Mouse (Mus musculus) limb, embryonic 15.5 days (tissue): ENCODE data around the gene Tas2r135. TPM values are rescaled to one million over a fixed set of nuclear protein-coding genes. Genes with fewer than 3 reads are reported as not detected.

Experiments used
- ATAC-seq: fragments of 200-750 bp; cut with Nextera tagmentation; 2 replicates; pipeline ENCODE4 v1.8.0; 2017; ENCODE audit warnings: low read depth, moderate TSS enrichment; ENCODE audit not compliant: insufficient number of reproducible peaks, low FRiP score, low TSS enrichment
- H3K27ac ChIP-seq: fragments of 300-500 bp; sonication (generic); 2 replicates; pipeline ENCODE4 v1.5.1; 2015; ENCODE audit warnings: moderate library complexity, mild to moderate bottlenecking, inconsistent platforms
- H3K27me3 ChIP-seq: fragments of 300-500 bp; sonication (generic); 2 replicates; pipeline ENCODE4 v1.6.1; 2015; ENCODE audit warnings: inconsistent platforms
- H3K36me3 ChIP-seq: fragments of 300-500 bp; sonication (generic); 2 replicates; pipeline ENCODE4 v1.6.1; 2015; ENCODE audit warnings: inconsistent platforms
- H3K4me1 ChIP-seq: fragments of 300-500 bp; sonication (generic); 2 replicates; pipeline ENCODE4 v1.6.1; 2015; ENCODE audit warnings: inconsistent platforms
- H3K4me2 ChIP-seq: fragments of 300-500 bp; sonication (generic); 2 replicates; pipeline ENCODE4 v1.6.1; 2015; ENCODE audit warnings: mild to moderate bottlenecking, inconsistent platforms
- H3K4me3 ChIP-seq: fragments of 300-500 bp; sonication (generic); 2 replicates; pipeline ENCODE4 v1.5.1; 2015; ENCODE audit warnings: mild to moderate bottlenecking, inconsistent platforms
- H3K9ac ChIP-seq: fragments of 300-500 bp; sonication (generic); 2 replicates; pipeline ENCODE4 v1.6.1; 2015; ENCODE audit warnings: inconsistent platforms
- H3K9me3 ChIP-seq: fragments of 300-500 bp; sonication (generic); 2 replicates; pipeline ENCODE4 v1.6.1; 2016; ENCODE audit warnings: inconsistent platforms
- WGBS: fragments of 180-500 bp; shearing (Covaris S2); methylation state at CpG from one replicate; pipeline ENCODE4 v1.1.7; 2015; 5-methylcytosine and 5-hydroxymethylcytosine counted together
- polyA plus RNA-seq: library from polyadenylated mRNA; unstranded; fragments of >200 nt; fragmentation: Nextera tagmentation; extraction: Ambion mirVana; gene quantifications from 2 replicates; pipeline ENCODE4 v1.2.1, GENCODE M21; 2015

Gene Tas2r135
- polyA plus RNA-seq, 1 experiment from 2014 or later = not detected

DNA sequence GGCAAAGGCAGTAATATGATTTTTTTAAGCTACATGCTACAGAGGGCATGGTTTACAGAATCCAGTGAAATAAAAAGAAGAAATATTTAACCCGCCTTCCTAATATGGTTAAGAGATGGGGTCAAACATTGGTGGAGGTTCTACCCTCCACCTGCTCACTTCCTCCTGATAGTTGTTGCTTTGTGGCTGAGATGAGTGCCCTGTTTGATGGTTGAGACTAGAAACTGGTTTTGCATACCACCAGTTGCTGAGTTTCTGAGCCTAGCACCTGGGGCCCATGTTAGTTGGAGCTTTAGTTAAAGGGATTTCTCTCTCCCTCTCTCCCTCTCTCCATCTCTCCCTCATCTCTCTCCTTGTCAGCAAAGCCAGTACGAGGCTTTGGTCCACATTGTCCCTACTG is 42.1 kb downstream of the Tas2r135 start:
- Histone ChIP-seq H3K27me3 (no peaks in the 10 kb centered on the region), H3K9me3 (no peaks in the 10 kb centered on the region), H3K36me3 (no peaks in the 10 kb centered on the region), H3K4me3 (no peak overlapping the region), H3K27ac (no peak overlapping the region), H3K4me2 (no peak overlapping the region), H3K9ac (no peak overlapping the region), H3K4me1 (no peaks in the 10 kb centered on the region)
- ATAC-seq = no peak
- WGBS = 78% methylated on average over 2 of the region's 2 CpGs

Other genes starting within 250 kb of the Tas2r135 start
- gene Tas2r144, start 190.1 kb upstream of the Tas2r135 start, polyA plus RNA-seq = not detected in 2 replicates
- 20.7 and 21.4 TPM in 2 replicates for gene Gstk1, start 159.5 kb upstream of the Tas2r135 start, polyA plus RNA-seq
- 2.0 and 2.4 TPM in 2 replicates for gene Tmem139, start 143.5 kb upstream of the Tas2r135 start, polyA plus RNA-seq
- 47.1 and 51.2 TPM in 2 replicates for gene Casp2, start 140.4 kb upstream of the Tas2r135 start, polyA plus RNA-seq
- gene Clcn1, start 118.7 kb upstream of the Tas2r135 start, polyA plus RNA-seq = 0.33 and 1.0 TPM in 2 replicates
- 0.15 and 0.19 TPM in 2 replicates for gene Fam131b, start 80.8 kb upstream of the Tas2r135 start, polyA plus RNA-seq
- 107 and 138 TPM in 2 replicates for gene Zyx, start 55.8 kb upstream of the Tas2r135 start, polyA plus RNA-seq
- gene Epha1, start 32.2 kb upstream of the Tas2r135 start, polyA plus RNA-seq = 25.4 and 30.1 TPM in 2 replicates
- gene Tas2r143, start 5.2 kb upstream of the Tas2r135 start, polyA plus RNA-seq = not detected in 2 replicates
- gene Tas2r126, start 29.1 kb downstream of the Tas2r135 start, polyA plus RNA-seq = 0.26 TPM in 1 of 2 replicates, not detected in the other
- not detected in 2 replicates for gene Olfr458, start 59.8 kb downstream of the Tas2r135 start, polyA plus RNA-seq
- gene Olfr457, start 70.9 kb downstream of the Tas2r135 start, polyA plus RNA-seq = not detected in 2 replicates
- gene Olfr456, start 81.8 kb downstream of the Tas2r135 start, polyA plus RNA-seq = not detected in 2 replicates
- not detected in 2 replicates for gene Olfr455, start 142.2 kb downstream of the Tas2r135 start, polyA plus RNA-seq
- not detected in 2 replicates for gene Tcaf3, start 192.3 kb downstream of the Tas2r135 start, polyA plus RNA-seq
- gene Tcaf2, start 239.8 kb downstream of the Tas2r135 start, polyA plus RNA-seq = 5.0 and 5.2 TPM in 2 replicates